Comparison of ENCODE assay signal across 10 mouse cellular contexts in genomic region chr10:58377592-58378197, GRCm38 (mm10). TPM values are rescaled to one million over a fixed set of nuclear protein-coding genes. Genes with fewer than 3 reads are reported as not detected.
A peak's percentile ranks its signal among the peaks of the same experiment; 100 is the strongest.
DNase-seq lines count a peak whose midpoint lies in the region; ATAC-seq and TF ChIP-seq lines count a peak whose summit lies in the region.
"Had no signal": no experiment of that assay in that cellular context is flagged by ENCODE, and none has a peak within 500 bp of the region (broad histone marks: within the 10 kb centered on the region; RNA-seq: fewer than 3 reads in every experiment).

No protein-coding gene starts in this region.

- TF ChIP-seq CTCF in heart, postnatal 0 days (IDR thresholded peaks at IDR 0.05; ENCODE audit: low read depth) = peak; percentile 71

- H3K4me3 ChIP-seq in heart, postnatal 0 days (ENCODE audit: low read depth, low read length) = no peak overlapping the region
- H3K4me3 ChIP-seq in heart, embryonic 10.5 days = no peak overlapping the region
- H3K4me3 ChIP-seq: limb, embryonic 13.5 days; stomach, embryonic 15.5 days had no signal

- no peaks in the 10 kb centered on the region for H3K27me3 ChIP-seq in heart, postnatal 0 days (ENCODE audit: control insufficient read depth, insufficient read depth, low read length)
- no peaks in the 10 kb centered on the region for H3K27me3 ChIP-seq in heart, embryonic 10.5 days (ENCODE audit: insufficient read depth, poor library complexity, severe bottlenecking)
- H3K27me3 ChIP-seq in splenic B cell, adult 2 months (ENCODE audit: control insufficient read depth, insufficient read depth, low read length, poor library complexity, severe bottlenecking) = no peaks in the 10 kb centered on the region
- H3K27me3 ChIP-seq: limb, embryonic 13.5 days; stomach, embryonic 15.5 days had no signal

- no peak overlapping the region for H3K4me2 ChIP-seq in heart, postnatal 0 days (ENCODE audit: low read depth, low read length)
- H3K4me2 ChIP-seq: limb, embryonic 13.5 days; stomach, embryonic 15.5 days had no signal

- no peak overlapping the region for H3K9ac ChIP-seq in heart, postnatal 0 days (replicated peaks; ENCODE audit: low read depth, low read length)
- H3K9ac ChIP-seq: limb, embryonic 13.5 days; stomach, embryonic 15.5 days had no signal

- H3K27ac ChIP-seq in heart, postnatal 0 days (ENCODE audit: low read depth) = no peak overlapping the region
- H3K27ac ChIP-seq in heart, embryonic 10.5 days = no peak overlapping the region
- H3K27ac ChIP-seq: limb, embryonic 13.5 days had no signal

- peak; percentile 76 for ATAC-seq in heart, postnatal 0 days (ENCODE audit: insufficient read depth, low read depth)
- peak; percentile 78 for ATAC-seq in activated CD4-positive, CD25-positive, alpha-beta regulatory T cell, adult 4 months

- WGBS in heart, postnatal 0 days = 27% methylated on average over 4 of the region's 4 CpGs
- 32% methylated on average over 4 of the region's 4 CpGs for WGBS in heart, embryonic 10.5 days

- no peaks in the 10 kb centered on the region for H3K9me3 ChIP-seq in heart, postnatal 0 days (replicated peaks; ENCODE audit: control insufficient read depth, low read length)
- no peaks in the 10 kb centered on the region for H3K9me3 ChIP-seq in heart, embryonic 10.5 days
- H3K9me3 ChIP-seq: limb, embryonic 13.5 days; stomach, embryonic 15.5 days had no signal

- peak; percentile 70 for DNase-seq in heart, postnatal 0 days (ENCODE audit: low spot score)
- DNase-seq in heart, embryonic 10.5 days (ENCODE audit: low spot score) = no peak
- peak; percentile 58 to 68 for DNase-seq in B cell, adult 2 months
- peak; percentile 57 for DNase-seq in forelimb bud, embryonic 11.5 days (ENCODE audit: low read depth, low spot score)
- peak; percentile 41 to 56 for DNase-seq in lung, adult 18-20 months
- peak; percentile 78 for DNase-seq in splenic B cell, adult 2 months (ENCODE audit: low read depth, low spot score)
- DNase-seq in frontal cortex, adult 2 months (ENCODE audit: extremely low spot score in 1 of 2, low spot score in 1 of 2) = no peak

- peaks cover 13% of the 10 kb centered on the region for H3K4me1 ChIP-seq in heart, postnatal 0 days (ENCODE audit: control insufficient read depth, insufficient read depth)
- H3K4me1 ChIP-seq in heart, embryonic 10.5 days = peaks cover 17% of the 10 kb centered on the region

- no peaks in the 10 kb centered on the region for H3K36me3 ChIP-seq in heart, postnatal 0 days (replicated peaks; ENCODE audit: control insufficient read depth, insufficient read depth, low read length)
- H3K36me3 ChIP-seq in heart, embryonic 10.5 days = no peaks in the 10 kb centered on the region
- no peaks in the 10 kb centered on the region for H3K36me3 ChIP-seq in splenic B cell, adult 2 months (ENCODE audit: control insufficient read depth, insufficient read depth, low read length, poor library complexity, severe bottlenecking)
- H3K36me3 ChIP-seq: limb, embryonic 13.5 days; stomach, embryonic 15.5 days had no signal

- TF ChIP-seq EP300 in heart, postnatal 0 days (IDR thresholded peaks at IDR 0.05; ENCODE audit: low read depth) = no peak

RNA-seq across cellular contexts. Expression of gene Lims1, which starts 54.4 kb away (rescaled TPM):
- total RNA-seq in heart, postnatal 0 days (2014; rRNA removed; ENCODE audit: low replicate concordance) = 177 and 193 TPM in 2 replicates
- polyA plus RNA-seq in heart, postnatal 0 days (2015; fragmentation: Nextera tagmentation; extraction: Ambion mirVana) = 211 and 232 TPM in 2 replicates
- polyA plus RNA-seq in heart, embryonic 10.5 days (2016; fragmentation: Nextera tagmentation; extraction: Ambion mirVana) = 121 and 142 TPM in 2 replicates
- polyA plus RNA-seq in activated CD4-positive, CD25-positive, alpha-beta regulatory T cell, adult 4 months (2017; shearing (Covaris generic)) = 10 to 100 TPM; 81.3 to 93.4 TPM
- 18.8 and 20.3 TPM in 2 replicates for polyA plus RNA-seq in frontal cortex, adult 2 months (2012; rRNA removed)

Comparison
In these comparisons a context has a peak if more than half of its experiments do, and no peak if none do; other contexts are left out.
1. DNase-seq: peak in heart, postnatal 0 days (single experiment), B cell, adult 2 months (2 of 2), forelimb bud, embryonic 11.5 days (single experiment), lung, adult 18-20 months (2 of 2) and splenic B cell, adult 2 months (single experiment); none in heart, embryonic 10.5 days (single experiment) and frontal cortex, adult 2 months (0 of 2).